18 mouse cellular contexts compared by ENCODE assay signal in the genomic region with DNA sequence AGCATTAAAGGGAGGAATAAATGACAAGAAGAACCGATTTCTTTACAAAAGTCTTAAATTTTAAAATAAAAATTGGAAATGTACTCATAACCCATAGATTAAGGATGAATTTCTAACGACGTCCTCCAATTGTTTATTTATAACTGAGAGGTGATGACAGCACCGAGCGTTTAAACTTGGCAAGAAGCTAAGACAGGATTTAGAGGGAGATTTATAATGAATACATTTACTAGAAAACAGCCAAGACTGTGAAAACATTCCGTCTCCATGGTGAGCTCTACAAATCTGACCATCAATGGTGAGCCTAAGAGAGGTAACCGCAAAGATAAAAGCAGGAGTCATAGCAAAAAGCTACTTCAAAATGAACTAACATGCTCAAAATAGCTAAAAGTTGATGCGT. TPM values are rescaled to one million over a fixed set of nuclear protein-coding genes. Genes with fewer than 3 reads are reported as not detected.
DNase-seq lines count a peak whose midpoint lies in the region; ATAC-seq lines count a peak whose summit lies in the region.
"Had no signal": no experiment of that assay in that cellular context is flagged by ENCODE, and none has a peak within 500 bp of the region (broad histone marks: within the 10 kb centered on the region; RNA-seq: fewer than 3 reads in every experiment).

No protein-coding gene starts in this region.

- no peak overlapping the region for H3K4me2 ChIP-seq in kidney, embryonic 15.5 days
- H3K4me2 ChIP-seq in kidney, embryonic 14.5 days (replicated peaks; ENCODE audit: low read depth, low read length), result no peak overlapping the region
- H3K4me2 ChIP-seq in lung, embryonic 15.5 days, result no peak overlapping the region
- H3K4me2 ChIP-seq: embryonic facial prominence, embryonic 15.5 days; heart, embryonic 13.5 days; hindbrain, embryonic 15.5 days had no signal

- no peak for DNase-seq in lung, adult 18-20 months
- peak; percentile 32 for DNase-seq in brain, adult 2 months (ENCODE audit: low read depth, low spot score)
- DNase-seq in embryo, embryonic 10 days (ENCODE audit: low spot score), result no peak
- DNase-seq: adrenal gland, adult 8-10 months; adrenal gland, postnatal 36 days; cerebellum, adult 11-12 months; cerebellum, adult 9-10 months; cerebellum, postnatal 25 days; gastrocnemius, postnatal 36 days; heart, adult 11 months; heart, postnatal 36 days had no signal

- H3K4me1 ChIP-seq in kidney, embryonic 15.5 days, result peaks cover 23% of the 10 kb centered on the region
- no peaks in the 10 kb centered on the region for H3K4me1 ChIP-seq in kidney, embryonic 14.5 days (ENCODE audit: control insufficient read depth, insufficient read depth, low read length)
- H3K4me1 ChIP-seq in lung, embryonic 15.5 days, result peaks cover 20% of the 10 kb centered on the region

- no peak for ATAC-seq in kidney, embryonic 15.5 days (replicated peaks; ENCODE audit: low FRiP score)
- no peak for ATAC-seq in kidney, embryonic 14.5 days (ENCODE audit: low FRiP score, low TSS enrichment)
- ATAC-seq in lung, embryonic 15.5 days (ENCODE audit: borderline replicate concordance, extremely low read depth, low FRiP score, low TSS enrichment), result no peak

- no peaks in the 10 kb centered on the region for H3K9me3 ChIP-seq in kidney, embryonic 15.5 days (replicated peaks)
- H3K9me3 ChIP-seq in kidney, embryonic 14.5 days (ENCODE audit: control insufficient read depth, low read length), result no peaks in the 10 kb centered on the region
- H3K9me3 ChIP-seq in lung, embryonic 15.5 days, result no peaks in the 10 kb centered on the region
- H3K9me3 ChIP-seq: embryonic facial prominence, embryonic 15.5 days; heart, embryonic 13.5 days; hindbrain, embryonic 15.5 days had no signal

- H3K36me3 ChIP-seq in kidney, embryonic 15.5 days, result no peaks in the 10 kb centered on the region
- no peaks in the 10 kb centered on the region for H3K36me3 ChIP-seq in kidney, embryonic 14.5 days (ENCODE audit: control insufficient read depth, insufficient read depth, low read length)
- H3K36me3 ChIP-seq in lung, embryonic 15.5 days, result no peaks in the 10 kb centered on the region
- H3K36me3 ChIP-seq: embryonic facial prominence, embryonic 15.5 days; heart, embryonic 13.5 days; hindbrain, embryonic 15.5 days had no signal

- peak overlapping the region; percentile 37; the same call in 1 of the 2 replicates for H3K27ac ChIP-seq in kidney, embryonic 15.5 days
- no peak overlapping the region for H3K27ac ChIP-seq in kidney, embryonic 14.5 days (ENCODE audit: low read depth, low read length)
- H3K27ac ChIP-seq in lung, embryonic 15.5 days, result 0 out of 2 replicates have a peak overlapping the region, but pooled peaks have one; percentile 26
- H3K27ac ChIP-seq: embryonic facial prominence, embryonic 15.5 days; hindbrain, embryonic 15.5 days had no signal

- H3K4me3 ChIP-seq in kidney, embryonic 15.5 days (replicated peaks), result no peak overlapping the region
- H3K4me3 ChIP-seq in kidney, embryonic 14.5 days (ENCODE audit: low read length), result no peak overlapping the region
- no peak overlapping the region for H3K4me3 ChIP-seq in lung, embryonic 15.5 days
- H3K4me3 ChIP-seq: embryonic facial prominence, embryonic 15.5 days; erythroblast, embryonic 14.5 days; heart, embryonic 13.5 days; hindbrain, embryonic 15.5 days had no signal

- no peak overlapping the region for H3K9ac ChIP-seq in kidney, embryonic 15.5 days
- no peak overlapping the region for H3K9ac ChIP-seq in kidney, embryonic 14.5 days (ENCODE audit: low read depth, low read length)
- H3K9ac ChIP-seq in lung, embryonic 15.5 days, result no peak overlapping the region
- H3K9ac ChIP-seq: embryonic facial prominence, embryonic 15.5 days; heart, embryonic 13.5 days; hindbrain, embryonic 15.5 days had no signal

- 60% methylated on average over 8 of the region's 8 CpGs for WGBS in kidney, embryonic 15.5 days
- WGBS in kidney, embryonic 14.5 days, result 64% methylated on average over 8 of the region's 8 CpGs
- 37% methylated on average over 8 of the region's 8 CpGs for WGBS in lung, embryonic 15.5 days

- no peaks in the 10 kb centered on the region for H3K27me3 ChIP-seq in kidney, embryonic 15.5 days
- no peaks in the 10 kb centered on the region for H3K27me3 ChIP-seq in kidney, embryonic 14.5 days (ENCODE audit: control insufficient read depth, insufficient read depth, low read length)
- H3K27me3 ChIP-seq in lung, embryonic 15.5 days, result peaks cover 10% of the 10 kb centered on the region; the same call in 1 of the 2 replicates
- H3K27me3 ChIP-seq: embryonic facial prominence, embryonic 15.5 days had no signal

RNA-seq across cellular contexts. Expression of gene Anxa11, which starts 3.5 kb away (rescaled TPM):
- polyA plus RNA-seq in kidney, embryonic 15.5 days (2015; fragmentation: Nextera tagmentation; extraction: Ambion mirVana), result 46.1 and 46.6 TPM in 2 replicates
- polyA plus RNA-seq in kidney, embryonic 14.5 days (2014; fragmentation: Nextera tagmentation; extraction: Ambion mirVana), result 29.1 and 44.5 TPM in 2 replicates
- polyA plus RNA-seq in lung, embryonic 15.5 days (2015; fragmentation: Nextera tagmentation; extraction: Ambion mirVana), result 23.3 and 26.1 TPM in 2 replicates
